Mouse (Mus musculus) urinary bladder, postnatal 14 days (tissue): ENCODE measurements around the gene H2al2c.
"Not testable (repeated sequence)": the region's sequence is repeated elsewhere in the genome, so short reads cannot be mapped to it uniquely, and the experiment has no call there.

Experiments used
- DNase-seq: peaks from one replicate; pipeline ENCODE4 v3.0.0; 2021; ENCODE audit warnings: low spot score

The H2al2c gene

GRCm38 (mm10) chrY:2598799-2599198, at the start of gene H2al2c:
Gene H2al2c, plus strand, starts transcription at chrY:2599099.
- DNase-seq = not testable (repeated sequence)
